Mouse (Mus musculus): ENCODE results near the gene Scgb1b3.

GRCm38 (mm10) chr7:31375292-31375691 lies at the start of gene Scgb1b3:
- no peak for TF ChIP-seq POLR2A (IDR thresholded peaks at IDR 0.05; ENCODE audit: borderline replicate concordance, extremely low read depth, low read depth, low read length)
- TF ChIP-seq CTCF (IDR thresholded peaks at IDR 0.05; ENCODE audit: insufficient read depth, low read length): no peak
